Mouse (Mus musculus): ENCODE results near the gene Pan2. TPM values are rescaled to one million over a fixed set of nuclear protein-coding genes. Genes with fewer than 3 reads are reported as not detected.
A peak's percentile ranks its signal among the peaks of the same experiment; 100 is the strongest.
"Not testable (repeated sequence)": the region's sequence is repeated elsewhere in the genome, so short reads cannot be mapped to it uniquely, and the experiment has no call there.

Pan2 gene
- polyA plus RNA-seq, 1 experiment from 2014 or later: 42.1 TPM

GRCm38 (mm10) chr10:128270287-128270841 is 32.8 kb upstream of the Pan2 start, which contains the start of gene Stat2:
Gene Stat2, plus strand, starts transcription at chr10:128270559.
- Histone ChIP-seq H3K27ac (peak within 1 kb of the TSS; percentile 88), H3K4me3 (peak within 1 kb of the TSS; percentile 82)
- WGBS: under 1% methylated on average over 43 of the region's 43 CpGs

GRCm38 (mm10) chr10:128270866-128271265 is 32.3 kb upstream of the Pan2 start:
- Histone ChIP-seq H3K9me3 (no peaks in the 10 kb centered on the region; the same call in 1 of the 2 replicates), H3K4me3 (peak overlapping the region; percentile 82), H3K27me3 (ENCODE audit: poor library complexity, severe bottlenecking) (peaks cover 14% of the 10 kb centered on the region), H3K4me1 (peaks cover 11% of the 10 kb centered on the region), H3K36me3 (replicated peaks) (no peaks in the 10 kb centered on the region), H3K27ac (peak overlapping the region; percentile 88)
- 44% methylated on average over 7 of the region's 7 CpGs for WGBS
- DNase-seq (ENCODE audit: extremely low spot score, low spot score): no peak

More at GRCm38 (mm10) chr10:128270287-128270841, 32.8 kb upstream of the Pan2 start, which contains the start of gene Stat2:
- no peaks in the 10 kb centered on the region; the same call in 1 of the 2 replicates for H3K9me3 ChIP-seq
- H3K27me3 ChIP-seq (ENCODE audit: poor library complexity, severe bottlenecking): peaks cover 14% of the 10 kb centered on the region
- DNase-seq (ENCODE audit: extremely low spot score, low spot score): peak; percentile 97
- H3K4me1 ChIP-seq: peaks cover 11% of the 10 kb centered on the region
- H3K36me3 ChIP-seq (replicated peaks): no peaks in the 10 kb centered on the region

GRCm38 (mm10) chr10:128271883-128272282 is 31.3 kb upstream of the Pan2 start:
- Histone ChIP-seq H3K27ac (no peak overlapping the region), H3K36me3 (replicated peaks) (0 out of 2 replicates have a peak, but pooled peaks cover 5% of the 10 kb centered on the region), H3K4me3 (no peak overlapping the region), H3K27me3 (ENCODE audit: poor library complexity, severe bottlenecking) (peaks cover 14% of the 10 kb centered on the region), H3K9me3 (no peaks in the 10 kb centered on the region; the same call in 1 of the 2 replicates), H3K4me1 (peaks cover 11% of the 10 kb centered on the region)
- WGBS: 77% methylated on average over 2 of the region's 2 CpGs
- DNase-seq (ENCODE audit: extremely low spot score, low spot score): no peak

GRCm38 (mm10) chr10:128272819-128273439 is 30.2 kb upstream of the Pan2 start:
- not testable (repeated sequence) for H3K4me3 ChIP-seq; H3K9me3 ChIP-seq; H3K27ac ChIP-seq; DNase-seq (ENCODE audit: extremely low spot score, low spot score); H3K36me3 ChIP-seq (replicated peaks)
- peaks cover 14% of the 10 kb centered on the region for H3K27me3 ChIP-seq (ENCODE audit: poor library complexity, severe bottlenecking)
- H3K4me1 ChIP-seq: peaks cover 11% of the 10 kb centered on the region
- WGBS: 80% methylated on average over 7 of the region's 7 CpGs

- not testable (repeated sequence) for DNase-seq (ENCODE audit: extremely low spot score, low spot score); H3K4me1 ChIP-seq; H3K4me3 ChIP-seq; H3K27ac ChIP-seq; H3K9me3 ChIP-seq; H3K27me3 ChIP-seq (ENCODE audit: poor library complexity, severe bottlenecking)
- H3K36me3 ChIP-seq (replicated peaks): peaks cover 26% of the 10 kb centered on the region
- 100% methylated on average over 1 of the region's 1 CpGs for WGBS
Observed at GRCm38 (mm10) chr10:128275374-128275773, 27.8 kb upstream of the Pan2 start.

GRCm38 (mm10) chr10:128278158-128278557 is 25.0 kb upstream of the Pan2 start:
- WGBS: 56% methylated on average over 6 of the region's 6 CpGs
- Histone ChIP-seq H3K4me1 (peaks cover 3% of the 10 kb centered on the region; the same call in 1 of the 2 replicates), H3K27ac (no peak overlapping the region), H3K36me3 (replicated peaks) (peaks cover 50% of the 10 kb centered on the region), H3K9me3 (no peaks in the 10 kb centered on the region), H3K4me3 (no peak overlapping the region), H3K27me3 (ENCODE audit: poor library complexity, severe bottlenecking) (no peaks in the 10 kb centered on the region)
- DNase-seq (ENCODE audit: extremely low spot score, low spot score): no peak

- peaks cover 76% of the 10 kb centered on the region for H3K36me3 ChIP-seq (replicated peaks)
- H3K27ac ChIP-seq: no peak overlapping the region
- H3K27me3 ChIP-seq (ENCODE audit: poor library complexity, severe bottlenecking): no peaks in the 10 kb centered on the region
- H3K9me3 ChIP-seq: no peaks in the 10 kb centered on the region
- H3K4me1 ChIP-seq: peaks cover 3% of the 10 kb centered on the region; the same call in 1 of the 2 replicates
- no peak overlapping the region for H3K4me3 ChIP-seq
- no peak for DNase-seq (ENCODE audit: extremely low spot score, low spot score)
- 90% methylated on average over 6 of the region's 6 CpGs for whole genome bisulfite sequencing
Observed at GRCm38 (mm10) chr10:128280943-128281342, 22.2 kb upstream of the Pan2 start.

GRCm38 (mm10) chr10:128281682-128282081 is 21.5 kb upstream of the Pan2 start:
- no peak for DNase-seq (ENCODE audit: extremely low spot score, low spot score)
- Histone ChIP-seq H3K27me3 (ENCODE audit: poor library complexity, severe bottlenecking) (no peaks in the 10 kb centered on the region), H3K9me3 (no peaks in the 10 kb centered on the region), H3K36me3 (replicated peaks) (peaks cover 76% of the 10 kb centered on the region), H3K4me1 (peaks cover 3% of the 10 kb centered on the region; the same call in 1 of the 2 replicates), H3K4me3 (no peak overlapping the region), H3K27ac (no peak overlapping the region)
- 93% methylated on average over 14 of the region's 14 CpGs for WGBS

- DNase-seq (ENCODE audit: extremely low spot score, low spot score): no peak
Observed at GRCm38 (mm10) chr10:128282886-128283450, 20.2 kb upstream of the Pan2 start.

GRCm38 (mm10) chr10:128283604-128284579 is 19.2 kb upstream of the Pan2 start:
- no peaks in the 10 kb centered on the region for H3K4me1 ChIP-seq
- H3K4me3 ChIP-seq: no peak overlapping the region
- no peaks in the 10 kb centered on the region for H3K27me3 ChIP-seq (ENCODE audit: poor library complexity, severe bottlenecking)
- DNase-seq (ENCODE audit: extremely low spot score, low spot score): peak; percentile 71
- peaks cover 70% of the 10 kb centered on the region for H3K36me3 ChIP-seq (replicated peaks)
- no peaks in the 10 kb centered on the region for H3K9me3 ChIP-seq
- H3K27ac ChIP-seq: no peak overlapping the region
- 67% methylated on average over 31 of the region's 31 CpGs for WGBS

More at GRCm38 (mm10) chr10:128282886-128283450, 20.2 kb upstream of the Pan2 start:
- 91% methylated on average over 20 of the region's 20 CpGs for WGBS
- no peaks in the 10 kb centered on the region for H3K27me3 ChIP-seq (ENCODE audit: poor library complexity, severe bottlenecking)
- H3K4me1 ChIP-seq: peaks cover 3% of the 10 kb centered on the region; the same call in 1 of the 2 replicates
- H3K36me3 ChIP-seq (replicated peaks): peaks cover 73% of the 10 kb centered on the region
- H3K27ac ChIP-seq: no peak overlapping the region
- H3K4me3 ChIP-seq: no peak overlapping the region
- H3K9me3 ChIP-seq: no peaks in the 10 kb centered on the region

GRCm38 (mm10) chr10:128290594-128290993 is 12.5 kb upstream of the Pan2 start:
- H3K9me3 ChIP-seq; DNase-seq (ENCODE audit: extremely low spot score, low spot score); H3K27me3 ChIP-seq (ENCODE audit: poor library complexity, severe bottlenecking); H3K4me1 ChIP-seq; H3K4me3 ChIP-seq; H3K27ac ChIP-seq: not testable (repeated sequence)
- WGBS: 70% methylated on average over 1 of the region's 1 CpGs
- H3K36me3 ChIP-seq (replicated peaks): peaks cover 38% of the 10 kb centered on the region
